Mouse (Mus musculus) CH12.LX (cell line): Measurements from ENCODE around the gene Ager. TPM values are rescaled to one million over a fixed set of nuclear protein-coding genes. Genes with fewer than 3 reads are reported as not detected.

Source experiments
- DNase-seq: peaks from one replicate; pipeline ENCODE4 v3.0.0-alpha.2; 2013; ENCODE audit errors: extremely low read depth
- H3K27ac ChIP-seq: 2 replicates; pipeline ENCODE4 v1.5.1; 2012; ENCODE audit warnings: low read depth, mild to moderate bottlenecking, control low read depth, moderate library complexity; ENCODE audit not compliant: insufficient read depth
- H3K27me3 ChIP-seq: replicated peaks from 2 replicates; pipeline ENCODE3; 2012; ENCODE audit warnings: inconsistent platforms
- H3K36me3 ChIP-seq, 2 experiments: replicated peaks in 1 of 2; 2 replicates each; pipeline versions ENCODE3 to v1.6.1; 2012; ENCODE audit warnings: inconsistent platforms in 1 of 2, low read length in 1 of 2, mild to moderate bottlenecking in 1 of 2, mixed read lengths in 1 of 2, moderate library complexity in 1 of 2; ENCODE audit not compliant: control insufficient read depth in 1 of 2, insufficient read depth in 1 of 2
- H3K4me1 ChIP-seq, 2 experiments: 2 replicates each; pipeline ENCODE4 v1.6.1; 2012; ENCODE audit warnings: inconsistent platforms in 1 of 2, moderate library complexity in 1 of 2; ENCODE audit not compliant: insufficient read depth in 2 of 2, control insufficient read depth in 1 of 2
- H3K4me2 ChIP-seq: 2 replicates; pipeline ENCODE4 v1.6.1; 2012; ENCODE audit warnings: low read depth, mild to moderate bottlenecking, control low read depth; ENCODE audit not compliant: poor library complexity, insufficient read depth, severe bottlenecking
- H3K4me3 ChIP-seq, 3 experiments: fragments of 150-350 bp in 1 of 3; sonication (generic) in 1 of 3; replicated peaks in 1 of 3; 2 replicates each; pipeline versions ENCODE3 to v1.5.1; 2011 to 2012; ENCODE audit warnings: low read depth in 2 of 3, low read length in 2 of 3, mild to moderate bottlenecking in 2 of 3, moderate library complexity in 2 of 3, control low read depth in 1 of 3, improper control_type of control experiment in 1 of 3, inconsistent platforms in 1 of 3, mixed read lengths in 1 of 3; ENCODE audit not compliant: poor library complexity in 1 of 3
- H3K79me2 ChIP-seq: replicated peaks from 2 replicates; pipeline ENCODE4 v1.6.1; 2012; ENCODE audit warnings: mild to moderate bottlenecking, moderate library complexity; ENCODE audit not compliant: control insufficient read depth, poor library complexity, insufficient read depth, severe bottlenecking; ENCODE audit errors: extremely low read depth
- H3K9ac ChIP-seq: 2 replicates; pipeline ENCODE4 v1.6.1; 2012; ENCODE audit warnings: low read depth, mild to moderate bottlenecking, control low read depth, moderate library complexity; ENCODE audit not compliant: insufficient read depth
- H3K9me3 ChIP-seq: replicated peaks from 2 replicates; pipeline ENCODE3; 2012; ENCODE audit warnings: low read length, inconsistent platforms, mixed read lengths
- BHLHE40 ChIP-seq: IDR thresholded peaks from 2 replicates; pipeline ENCODE4 v1.6.1; 2011; ENCODE audit warnings: mild to moderate bottlenecking, low read depth, low read length, improper control_type of control experiment
- CHD2 ChIP-seq: IDR thresholded peaks from 2 replicates; pipeline ENCODE4 v1.6.1; 2011; ENCODE audit warnings: low read length, improper control_type of control experiment
- E2F4 ChIP-seq: IDR thresholded peaks from 2 replicates; pipeline ENCODE4 v1.6.1; 2011; ENCODE audit warnings: low read depth, low read length, improper control_type of control experiment; ENCODE audit not compliant: insufficient replicate concordance
- ELF1 ChIP-seq: IDR thresholded peaks from 2 replicates; pipeline ENCODE4 v1.6.1; 2014; ENCODE audit warnings: low read depth, mild to moderate bottlenecking, inconsistent platforms, low read length, improper control_type of control experiment
- EP300 ChIP-seq: IDR thresholded peaks from 2 replicates; pipeline ENCODE4 v1.6.1; 2011; ENCODE audit warnings: low read length, improper control_type of control experiment
- ETS1 ChIP-seq: conservative IDR thresholded peaks from 2 replicates; pipeline ENCODE4 v1.6.1; 2012; ENCODE audit warnings: low read depth, mild to moderate bottlenecking, inconsistent platforms, low read length, improper control_type of control experiment, moderate library complexity
- GABPA ChIP-seq: IDR thresholded peaks from 2 replicates; pipeline ENCODE4 v1.6.1; 2012; ENCODE audit warnings: low read depth, low read length, improper control_type of control experiment, inconsistent platforms; ENCODE audit not compliant: insufficient replicate concordance
- IRF4 ChIP-seq: IDR thresholded peaks from 2 replicates; pipeline ENCODE4 v1.6.1; 2014; ENCODE audit warnings: low read depth, mild to moderate bottlenecking, inconsistent platforms, low read length, improper control_type of control experiment
- JUN ChIP-seq: IDR thresholded peaks from 2 replicates; pipeline ENCODE4 v1.6.1; 2011; ENCODE audit warnings: low read depth, mild to moderate bottlenecking, low read length, improper control_type of control experiment, moderate library complexity; ENCODE audit not compliant: insufficient read depth
- JUND ChIP-seq: conservative IDR thresholded peaks from 2 replicates; pipeline ENCODE4 v1.6.1; 2011; ENCODE audit warnings: low read depth, low read length, improper control_type of control experiment
- MAX ChIP-seq: IDR thresholded peaks from 2 replicates; pipeline ENCODE4 v1.6.1; 2011; ENCODE audit warnings: low read length, improper control_type of control experiment
- MEF2A ChIP-seq: IDR thresholded peaks from 2 replicates; pipeline ENCODE4 v1.6.1; 2014; ENCODE audit warnings: low read depth, mild to moderate bottlenecking, inconsistent platforms, low read length, improper control_type of control experiment, borderline replicate concordance
- MXI1 ChIP-seq: IDR thresholded peaks from 2 replicates; pipeline ENCODE4 v1.6.1; 2011; ENCODE audit warnings: mild to moderate bottlenecking, low read depth, low read length, improper control_type of control experiment
- MYC ChIP-seq: IDR thresholded peaks from 2 replicates; pipeline ENCODE4 v1.6.1; 2011; ENCODE audit warnings: low read depth, mild to moderate bottlenecking, improper control_type of control experiment, low read length
- NELFE ChIP-seq: IDR thresholded peaks from 2 replicates; pipeline ENCODE4 v1.6.1; 2011; ENCODE audit warnings: low read depth, low read length, improper control_type of control experiment
- NRF1 ChIP-seq: IDR thresholded peaks from 2 replicates; pipeline ENCODE4 v1.6.1; 2014; ENCODE audit warnings: low read depth, mild to moderate bottlenecking, inconsistent platforms, low read length, improper control_type of control experiment, moderate library complexity
- PAX5 ChIP-seq: IDR thresholded peaks from 2 replicates; pipeline ENCODE4 v1.6.1; 2012; ENCODE audit warnings: low read length, inconsistent platforms, mixed read lengths
- RCOR1 ChIP-seq: conservative IDR thresholded peaks from 2 replicates; pipeline ENCODE4 v1.6.1; 2012; ENCODE audit warnings: low read depth, mild to moderate bottlenecking, inconsistent platforms, low read length, improper control_type of control experiment
- SIN3A ChIP-seq: IDR thresholded peaks from 2 replicates; pipeline ENCODE4 v1.6.1; 2012; ENCODE audit warnings: low read length, improper control_type of control experiment, inconsistent platforms
- TBP ChIP-seq: conservative IDR thresholded peaks from 2 replicates; pipeline ENCODE4 v1.6.1; 2011; ENCODE audit warnings: low read depth, low read length, improper control_type of control experiment
- TCF12 ChIP-seq: IDR thresholded peaks from 2 replicates; pipeline ENCODE4 v1.6.1; 2014; ENCODE audit warnings: low read depth, mild to moderate bottlenecking, inconsistent platforms, low read length, improper control_type of control experiment
- ZC3H11A ChIP-seq: IDR thresholded peaks from 2 replicates; pipeline ENCODE4 v1.6.1; 2012; ENCODE audit warnings: low read depth, mild to moderate bottlenecking, inconsistent platforms, low read length, improper control_type of control experiment
- ZMIZ1 ChIP-seq: IDR thresholded peaks from 2 replicates; pipeline ENCODE4 v1.6.1; 2012; ENCODE audit warnings: low read depth, mild to moderate bottlenecking, inconsistent platforms, low read length, improper control_type of control experiment
- ZNF384 ChIP-seq: IDR thresholded peaks from 2 replicates; pipeline ENCODE4 v1.6.1; 2012; ENCODE audit warnings: low read depth, low read length, improper control_type of control experiment, inconsistent platforms
- dilution Hi-C: fragments of 300-500 bp; cut with MboI; formaldehyde crosslinking; loops from 2 replicates; pipeline ENCODE4 v1.14.3; 2020; ENCODE audit warnings: low sequenced_read_pairs; ENCODE audit not compliant: extremely low pct_unique_long_range_greater_than_20kb, extremely low pct_ligation_motif_present
- in situ Hi-C: fragments of 300-500 bp; cut with MboI; formaldehyde crosslinking; loops from 3 replicates; pipeline ENCODE4 v1.14.3; 2019; ENCODE audit warnings: low sequenced_read_pairs, low pct_ligation_motif_present, low pct_unique_long_range_greater_than_20kb, mixed read lengths
- polyA plus RNA-seq: library from polyadenylated mRNA; unstranded; fragments of >175 nt; gene quantifications from 2 replicates; pipeline ENCODE4 v1.2.1, GENCODE M21; 2012; ENCODE audit warnings: low read depth; ENCODE audit not compliant: insufficient read length
- total RNA-seq, 2 experiments: library from RNA; depleted of rRNA; stranded (reverse); fragments of 300-350 nt in 1 of 2; fragments of >200 nt in 1 of 2; gene quantifications; 2 replicates each; pipeline ENCODE4 v1.2.3; 2012 to 2014

Ager gene
- total and polyA plus RNA-seq, 3 experiments, result 0.55 to 3.5 (median 0.81) TPM

DNA sequence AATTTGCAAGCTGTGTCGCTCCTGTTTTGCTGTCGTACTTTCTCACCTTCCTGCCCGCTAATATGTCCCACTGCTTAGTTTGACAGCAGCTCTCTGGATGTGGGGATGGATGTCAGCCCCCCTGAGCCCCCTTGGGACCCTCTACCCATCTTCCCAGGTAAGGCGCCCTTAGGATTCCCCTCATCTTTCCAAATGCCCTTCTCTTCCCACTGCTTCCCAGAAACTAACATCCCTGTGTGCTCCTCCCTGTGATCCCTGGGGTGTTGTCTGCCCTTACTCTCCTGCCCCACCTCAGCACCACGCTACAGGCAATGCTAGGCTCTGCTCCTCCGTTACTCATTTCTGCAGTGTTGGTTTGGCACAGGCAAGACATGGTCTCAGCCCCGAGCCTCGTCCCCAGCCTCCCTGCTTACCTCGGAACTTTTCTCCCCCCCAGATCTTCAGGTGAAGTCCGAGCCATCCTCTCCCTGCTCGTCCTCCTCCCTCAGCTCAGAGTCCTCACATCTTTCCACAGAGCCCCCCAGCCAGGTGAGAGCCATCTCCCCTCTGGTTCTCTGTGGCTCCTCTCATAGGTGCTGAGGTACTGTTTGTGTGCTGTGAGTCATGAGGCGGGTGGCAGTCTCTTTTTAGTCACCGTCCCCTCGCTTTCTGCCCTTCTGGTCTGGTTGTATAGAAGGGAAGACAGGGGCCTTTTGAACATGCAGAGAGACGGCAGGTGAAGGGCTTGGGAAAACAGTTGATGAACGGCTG lies 50.7 kb downstream of the Ager start:
- peak overlapping the region in 1 of 3 experiments; percentile 94 for H3K4me3 ChIP-seq
- peaks cover 38 to 59% of the 10 kb centered on the region in 2 experiments for H3K36me3 ChIP-seq
- TF ChIP-seq ETS1 (no peak), ZC3H11A (no peak), TBP (no peak), NELFE (no peak), ZNF384 (no peak), JUN (no peak), ZMIZ1 (no peak), CHD2 (no peak), MEF2A (no peak), TCF12 (no peak), ELF1 (no peak), PAX5 (no peak), SIN3A (no peak), E2F4 (no peak), IRF4 (no peak), MAX (no peak), RCOR1 (no peak)
- H3K9me3 ChIP-seq, result no peaks in the 10 kb centered on the region
- DNase-seq, result no peak
- peak overlapping the region; percentile 85 for H3K4me2 ChIP-seq
- in situ Hi-C loops (no loop called here), dilution Hi-C loops (no loop called here)
- no peak overlapping the region for H3K27ac ChIP-seq
- no peaks in the 10 kb centered on the region; the same call in 1 of the 2 replicates for H3K79me2 ChIP-seq
- H3K4me1 ChIP-seq, result peaks cover 16 to 45% of the 10 kb centered on the region in 2 experiments
- H3K9ac ChIP-seq, result no peak overlapping the region; the same call in 1 of the 2 replicates
- peaks cover 9% of the 10 kb centered on the region for H3K27me3 ChIP-seq

DNA sequence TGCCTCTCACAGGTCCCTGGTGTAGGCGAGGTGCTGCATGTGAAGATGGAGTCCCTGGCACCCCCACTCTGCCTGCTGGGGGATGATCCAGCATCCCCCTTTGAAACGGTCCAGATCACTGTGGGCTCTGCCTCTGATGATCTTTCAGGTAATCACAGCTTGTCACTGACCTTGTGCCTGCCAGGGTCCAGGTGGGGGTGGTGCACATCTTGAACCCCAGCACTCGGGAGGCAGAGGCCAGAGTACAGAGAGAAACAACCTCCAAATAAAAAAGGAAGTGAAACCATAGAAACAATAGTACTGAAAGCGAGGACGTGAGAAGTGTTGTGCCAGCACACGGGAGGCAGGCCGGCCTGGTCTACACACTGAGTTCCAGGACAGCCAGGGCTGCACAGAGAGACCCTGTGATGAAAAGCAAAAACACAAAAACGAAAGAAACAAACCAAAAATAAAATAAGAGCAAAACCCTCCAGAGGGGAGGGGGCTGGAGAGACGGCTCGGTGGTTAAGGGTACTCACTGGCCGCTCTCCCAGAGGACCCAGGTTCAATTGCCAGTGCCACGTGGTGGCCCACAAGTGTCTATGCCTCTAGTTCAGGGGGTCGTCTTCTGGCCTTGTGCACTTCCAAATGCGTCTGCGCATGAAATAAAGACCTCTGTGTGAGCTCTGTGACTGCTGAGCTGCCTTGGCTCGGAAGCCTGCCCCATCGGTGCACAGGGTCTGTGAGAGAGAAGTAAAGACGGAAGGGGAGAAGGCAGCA lies 51.6 kb downstream of the Ager start:
- Histone ChIP-seq H3K4me1 (peaks cover 16 to 44% of the 10 kb centered on the region in 2 experiments), H3K27ac (no peak overlapping the region; the same call in 1 of the 2 replicates), H3K9ac (no peak overlapping the region), H3K9me3 (no peaks in the 10 kb centered on the region), H3K4me3 (peak overlapping the region in 1 of 3 experiments; percentile 11), H3K27me3 (no peaks in the 10 kb centered on the region), H3K4me2 (no peak overlapping the region), H3K36me3 (peaks cover 47 to 69% of the 10 kb centered on the region in 2 experiments), H3K79me2 (no peaks in the 10 kb centered on the region; the same call in 1 of the 2 replicates)
- peak; percentile 55 for DNase-seq
- TF ChIP-seq TCF12, result 0 out of 2 replicates have a peak, but pooled peaks have one; percentile 25
- TF ChIP-seq MAX, result peak; percentile 44; the same call in 1 of the 2 replicates
- peak; percentile 63; the same call in 1 of the 2 replicates for TF ChIP-seq MYC
- TF ChIP-seq RCOR1, result peak; percentile 63; the same call in 1 of the 2 replicates
- TF ChIP-seq JUND, result no peak
- TF ChIP-seq GABPA, result no peak
- peak; percentile 60 for TF ChIP-seq SIN3A
- TF ChIP-seq IRF4, result peak; percentile 97
- peak; percentile 38 for TF ChIP-seq ETS1
- TF ChIP-seq BHLHE40, result peak; percentile 93
- TF ChIP-seq MXI1, result peak; percentile 66; the same call in 1 of the 2 replicates
- no peak for TF ChIP-seq NRF1
- TF ChIP-seq EP300, result peak; percentile 90
- in situ Hi-C loops (no loop called here), dilution Hi-C loops (no loop called here)
